Mouse (Mus musculus): Measurements from ENCODE around the gene Rarb.

- TF ChIP-seq CTCF (IDR thresholded peaks at IDR 0.05) = no peak
- TF ChIP-seq EP300 (IDR thresholded peaks at IDR 0.05) = no peak
Observed at GRCm38 (mm10) chr14:16765891-16766290, 53.1 kb downstream of the Rarb start.
